Mouse (Mus musculus): ENCODE results near the gene Mapk6. TPM values are rescaled to one million over a fixed set of nuclear protein-coding genes. Genes with fewer than 3 reads are reported as not detected.

Mapk6 gene
- total RNA-seq, 4 experiments from 2014 or later, result 31.4 to 49.5 (median 36.9) TPM

GRCm38 (mm10) chr9:75424358-75425150 lies 14.7 kb upstream of the Mapk6 start:
- no peak for DNase-seq

DNA sequence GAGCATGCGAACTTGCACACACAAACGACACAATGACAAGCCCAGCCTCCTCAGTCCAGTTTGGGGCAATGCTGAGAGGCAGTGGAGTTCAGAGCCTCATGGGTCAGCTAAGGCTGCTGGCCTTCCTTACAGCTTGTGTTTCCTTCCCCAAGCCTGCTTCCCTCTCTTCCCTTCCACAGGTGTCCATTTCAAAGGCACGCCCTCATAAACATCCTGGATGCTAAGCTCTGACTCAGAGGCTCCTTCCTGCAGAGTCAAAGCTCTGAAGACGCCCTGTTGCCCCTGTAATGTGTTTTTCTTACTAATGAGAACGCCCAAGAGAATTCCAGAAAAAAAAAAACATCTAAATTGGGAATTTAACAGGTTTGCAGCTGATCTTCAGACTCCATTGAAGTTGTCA lies 13.9 kb upstream of the Mapk6 start:
- DNase-seq, result no peak

- DNase-seq, result no peak
These were observed 12.5 kb upstream of the Mapk6 start for GRCm38 (mm10) chr9:75422251-75422691.

DNA sequence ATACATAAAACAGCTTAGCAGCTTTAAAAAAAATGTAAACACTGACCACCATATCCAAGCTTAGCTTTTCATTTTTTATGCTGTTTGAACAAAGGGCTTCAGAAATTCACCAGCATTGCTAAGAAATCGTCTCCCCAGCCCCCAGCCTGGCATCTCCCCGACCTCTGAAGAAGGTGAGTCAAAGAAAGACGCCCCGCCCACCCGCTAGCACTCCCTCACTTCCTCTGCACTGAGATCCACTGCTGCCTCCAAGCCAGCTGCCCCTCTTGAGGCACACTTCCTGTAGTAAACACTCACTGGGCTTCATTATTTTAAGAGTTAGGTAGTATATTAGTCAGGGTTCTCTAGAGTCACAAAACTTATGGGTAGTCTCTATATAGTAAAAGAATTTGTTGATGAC lies 4.4 kb upstream of the Mapk6 start:
- DNase-seq, result no peak

DNA sequence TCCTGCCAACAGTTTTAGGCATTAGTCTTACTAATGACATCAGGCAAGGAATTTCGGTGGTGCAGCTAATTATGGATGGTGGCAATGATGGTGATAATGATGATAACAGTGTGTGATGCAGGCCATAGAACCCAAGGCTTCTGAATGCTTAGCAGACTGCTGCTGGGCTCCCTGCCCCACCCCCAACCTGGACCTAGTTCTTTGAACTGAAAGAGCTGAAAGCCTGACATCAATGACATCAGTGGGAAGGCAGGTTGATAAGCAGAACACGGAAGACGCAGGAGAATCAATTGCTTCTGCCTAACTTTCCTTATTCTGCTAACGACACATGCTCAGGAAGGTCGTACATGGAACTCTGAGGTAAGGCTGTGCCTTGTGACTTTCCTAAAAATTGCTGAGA lies 3.4 kb upstream of the Mapk6 start:
- DNase-seq, result no peak

- no peak for DNase-seq
These were observed 1.8 kb upstream of the Mapk6 start for GRCm38 (mm10) chr9:75411584-75411983.

GRCm38 (mm10) chr9:75410868-75411487 lies 1.2 kb upstream of the Mapk6 start:
- no peak for DNase-seq

- DNase-seq, result peak; percentile 77
These were observed 564 bp downstream of the Mapk6 start for GRCm38 (mm10) chr9:75409031-75409851.

- no peak for DNase-seq
These were observed 1.5 kb downstream of the Mapk6 start for GRCm38 (mm10) chr9:75408204-75408826.

DNA sequence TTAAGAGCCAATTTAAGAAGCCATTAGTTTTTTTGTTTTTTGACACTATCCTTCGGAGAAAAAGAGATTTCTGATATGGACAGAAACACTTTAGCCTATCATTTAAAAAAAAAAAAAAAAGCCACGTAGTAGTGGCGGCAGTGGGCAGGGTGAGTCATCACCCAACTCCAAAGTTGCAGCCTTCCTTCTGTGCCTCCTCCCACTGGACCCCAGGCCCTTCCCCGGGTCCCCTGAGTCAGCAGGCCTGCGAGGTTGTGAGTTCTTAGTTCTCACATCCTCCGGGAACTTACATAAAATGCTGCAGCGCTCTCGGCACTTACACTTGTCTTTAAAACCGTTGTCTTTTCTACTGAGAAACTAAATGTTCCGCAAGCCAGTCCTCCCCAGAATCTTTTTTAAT lies 2.0 kb downstream of the Mapk6 start:
- peak; percentile 63 for DNase-seq

GRCm38 (mm10) chr9:75406121-75406520 lies 3.7 kb downstream of the Mapk6 start:
- DNase-seq, result peak; percentile 15

- no peak for DNase-seq
These were observed 6.3 kb downstream of the Mapk6 start for GRCm38 (mm10) chr9:75403520-75403919.

DNA sequence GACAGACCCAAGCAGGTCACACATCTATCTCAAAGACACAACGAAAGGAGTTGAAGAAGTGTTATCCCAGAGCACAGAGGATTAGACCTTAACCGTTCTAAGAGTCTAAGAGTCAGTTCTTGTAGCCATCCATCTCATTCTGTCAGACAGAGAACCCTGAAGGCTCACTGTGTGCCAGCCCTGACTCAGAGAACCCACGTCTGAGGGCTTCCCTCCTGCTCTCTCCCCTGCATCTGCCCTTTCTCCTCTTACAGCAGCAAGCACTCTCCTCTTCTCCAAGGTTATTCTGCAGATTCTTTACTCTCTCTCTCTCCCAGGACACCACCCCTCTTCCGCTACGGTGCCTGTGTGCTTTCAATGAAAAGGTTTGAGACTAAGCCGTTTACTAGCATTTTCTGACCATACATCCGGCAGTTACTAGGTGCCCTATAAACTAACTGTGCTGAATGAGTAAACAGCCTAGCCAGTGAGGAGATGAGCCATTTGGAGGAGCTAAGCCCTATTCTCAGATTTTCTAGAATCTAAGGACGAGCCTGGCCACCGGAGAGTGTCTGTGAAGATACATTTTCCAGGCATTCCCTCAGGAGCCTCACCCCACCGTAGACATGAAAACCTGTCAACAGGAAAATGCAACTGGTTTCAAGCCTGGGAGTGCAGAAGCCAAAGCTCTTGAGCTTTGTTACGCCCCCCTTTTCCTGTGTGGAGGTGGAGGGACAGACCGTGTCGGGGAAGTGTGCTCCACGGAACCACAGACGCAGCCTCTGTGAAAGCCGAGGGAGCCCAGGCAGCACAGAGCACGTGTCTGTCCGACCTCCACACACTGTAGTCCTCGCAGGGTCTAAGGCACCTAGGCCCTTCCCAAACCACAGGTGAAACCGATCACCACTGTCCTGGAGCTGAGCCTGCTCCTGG lies 8.0 kb downstream of the Mapk6 start:
- no peak for DNase-seq

GRCm38 (mm10) chr9:75400639-75401038 lies 9.2 kb downstream of the Mapk6 start:
- DNase-seq, result no peak

DNA sequence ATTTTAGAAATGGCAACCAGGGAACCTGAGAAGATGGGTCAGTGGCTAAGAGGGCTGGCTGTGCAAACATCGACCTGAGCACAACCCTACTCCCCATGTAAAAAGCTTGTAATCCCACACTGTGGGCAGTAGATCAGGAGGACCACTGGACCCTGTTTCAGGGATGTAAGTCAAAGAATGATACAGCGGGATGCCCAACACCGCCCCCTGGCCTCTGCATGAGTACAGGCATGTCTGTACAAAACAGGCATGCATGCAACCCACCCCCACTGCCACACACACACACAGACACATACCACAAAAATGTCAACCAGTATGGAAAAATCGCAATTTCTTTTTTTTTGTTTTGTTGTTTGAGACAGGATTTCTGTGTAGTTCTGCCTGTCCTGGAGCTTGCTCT lies 10.7 kb downstream of the Mapk6 start:
- DNase-seq, result no peak

DNA sequence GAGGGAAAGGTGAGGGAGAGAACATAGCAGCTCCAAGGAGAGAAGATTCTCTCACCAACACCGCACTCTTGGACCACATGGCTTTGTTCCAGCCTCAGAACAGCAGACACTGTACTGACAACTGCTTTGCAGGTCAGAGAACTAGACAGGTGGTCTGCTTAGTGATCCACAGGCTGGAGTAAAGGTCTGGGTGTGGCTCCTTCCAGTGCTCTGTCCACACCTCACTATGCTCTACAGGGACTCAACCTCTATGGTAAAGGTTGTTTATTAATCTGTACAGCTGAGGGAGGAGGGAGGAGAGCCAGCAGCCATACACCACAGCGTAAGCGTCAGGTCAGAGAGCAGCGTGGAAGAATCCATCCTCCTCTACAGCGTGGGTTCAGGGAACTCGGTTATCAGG lies 13.8 kb downstream of the Mapk6 start:
- DNase-seq, result no peak

DNA sequence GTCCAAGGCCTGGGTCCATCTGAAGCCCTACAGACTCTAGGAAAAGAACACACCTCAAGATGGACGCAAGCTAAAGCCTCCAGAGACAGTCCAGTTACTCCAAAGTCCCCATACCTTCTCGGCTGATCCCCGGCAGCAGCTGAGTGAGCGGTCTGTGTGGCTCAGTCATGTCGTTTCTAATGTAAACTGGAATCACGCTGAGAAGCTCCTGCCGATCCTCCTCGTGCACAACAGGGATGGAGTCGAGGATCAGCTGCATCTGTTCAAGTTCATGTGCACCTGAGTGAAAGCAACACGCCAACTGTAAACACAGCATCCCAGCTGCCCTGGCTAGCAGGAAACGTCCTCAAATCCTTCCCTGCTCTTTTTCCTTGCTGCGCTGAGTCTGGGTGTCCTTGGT lies 16.6 kb downstream of the Mapk6 start:
- no peak for DNase-seq

- DNase-seq, result no peak
These were observed 24.4 kb downstream of the Mapk6 start for GRCm38 (mm10) chr9:75385218-75385974.

DNA sequence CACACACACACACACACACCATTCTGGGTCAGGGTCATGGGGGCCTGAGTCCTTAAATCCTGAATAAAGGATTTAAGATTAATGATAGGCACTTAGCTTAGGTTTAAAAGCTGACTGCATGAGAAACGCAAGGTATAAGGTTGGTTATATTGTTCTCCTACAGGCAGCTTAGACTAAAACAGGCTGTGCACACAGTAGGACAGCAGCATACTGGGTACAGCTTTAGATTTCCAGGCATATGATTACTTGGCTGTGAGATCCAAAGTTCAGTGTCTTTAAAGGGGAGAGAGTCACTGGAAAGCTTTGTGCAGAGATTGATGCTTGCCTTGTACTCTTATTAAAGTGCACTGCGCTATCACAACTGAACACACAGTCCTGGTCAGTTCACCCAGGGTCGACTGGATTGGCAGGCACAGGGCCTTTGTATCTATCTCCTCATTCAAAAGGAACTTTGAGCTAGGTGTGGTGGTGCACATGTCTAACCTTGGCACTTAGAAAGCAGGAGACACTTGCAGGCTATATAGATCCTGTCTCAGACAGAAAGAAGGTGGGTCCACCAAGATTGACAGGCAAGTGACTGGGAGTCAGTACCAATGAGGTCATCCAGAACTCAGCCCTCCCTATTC lies 25.4 kb downstream of the Mapk6 start:
- DNase-seq, result no peak

DNA sequence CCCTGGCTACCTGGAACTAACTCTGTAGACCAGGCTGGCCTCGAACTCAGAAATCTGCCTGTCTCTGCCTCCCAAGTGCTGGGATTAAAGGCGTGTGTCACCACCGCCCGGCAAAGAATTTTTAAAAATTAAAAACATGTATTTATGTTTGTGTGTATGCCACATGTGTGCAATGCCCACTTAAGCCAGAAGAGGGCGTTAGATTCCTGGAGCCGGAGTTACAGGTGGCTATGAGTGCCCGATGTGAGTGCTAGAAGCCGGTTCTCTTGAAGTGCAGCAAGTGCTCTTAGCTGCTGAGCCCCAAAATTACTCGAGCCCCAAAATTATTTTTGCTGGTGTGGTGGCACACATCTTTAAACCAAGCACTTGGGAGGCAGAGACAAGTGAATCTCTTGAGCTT lies 26.0 kb downstream of the Mapk6 start:
- no peak for DNase-seq

Measured in adrenal gland, adult 8-10 months (tissue).